Mouse (Mus musculus) thymus, adult 2 months (tissue): Measurements from ENCODE around the gene Inpp5k. TPM values are rescaled to one million over a fixed set of nuclear protein-coding genes. Genes with fewer than 3 reads are reported as not detected.
"Not testable (repeated sequence)": the region's sequence is repeated elsewhere in the genome, so short reads cannot be mapped to it uniquely, and the experiment has no call there.

ENCODE experiments used
- DNase-seq: peaks from one replicate; pipeline ENCODE4 v3.0.0; 2021
- H3K27ac ChIP-seq: fragments of 200-500 bp; 2 replicates; pipeline ENCODE4 v1.5.1; 2012; ENCODE audit warnings: low read length, control low read depth; ENCODE audit not compliant: control insufficient read depth, insufficient read depth
- H3K27me3 ChIP-seq: fragments of 200-500 bp; 2 replicates; pipeline ENCODE4 v1.6.1; 2012; ENCODE audit warnings: mild to moderate bottlenecking, low read length, moderate library complexity, mixed read lengths; ENCODE audit not compliant: control insufficient read depth, insufficient read depth
- H3K36me3 ChIP-seq: fragments of 200-500 bp; 2 replicates; pipeline ENCODE4 v1.6.1; 2012; ENCODE audit warnings: mild to moderate bottlenecking, low read length, moderate library complexity; ENCODE audit not compliant: control insufficient read depth, insufficient read depth
- H3K4me1 ChIP-seq: fragments of 200-500 bp; replicated peaks from 2 replicates; pipeline ENCODE4 v1.6.1; 2012; ENCODE audit warnings: low read length; ENCODE audit not compliant: control insufficient read depth, insufficient read depth
- H3K4me3 ChIP-seq: fragments of 200-500 bp; 2 replicates; pipeline ENCODE4 v1.5.1; 2012; ENCODE audit warnings: mild to moderate bottlenecking, low read length, control low read depth, moderate library complexity; ENCODE audit not compliant: control insufficient read depth, insufficient read depth
- CTCF ChIP-seq: fragments of 200-500 bp; IDR thresholded peaks from 2 replicates; pipeline ENCODE4 v1.5.1; 2012; ENCODE audit warnings: mild to moderate bottlenecking, control low read depth, low read length, moderate library complexity, borderline replicate concordance; ENCODE audit not compliant: control insufficient read depth, poor library complexity, insufficient read depth; ENCODE audit errors: extremely low read depth
- POLR2A ChIP-seq: fragments of 200-500 bp; IDR thresholded peaks from 2 replicates; pipeline ENCODE4 v1.6.1; 2012; ENCODE audit warnings: mild to moderate bottlenecking, low read length, control low read depth, moderate library complexity; ENCODE audit not compliant: control insufficient read depth, poor library complexity, insufficient read depth; ENCODE audit errors: extremely low read depth
- WGBS: fragments of 180-500 bp; shearing (Covaris S2); methylation state at CpG from one replicate; pipeline ENCODE4 v1.1.7; 2018; 5-methylcytosine and 5-hydroxymethylcytosine counted together
- polyA plus RNA-seq: library from polyadenylated mRNA; depleted of rRNA; stranded (reverse); fragments of >200 nt; gene quantifications from 2 replicates; pipeline ENCODE4 v1.2.3, GENCODE M21; 2012

Inpp5k gene
- polyA plus RNA-seq, 1 experiment = 164 TPM

DNA sequence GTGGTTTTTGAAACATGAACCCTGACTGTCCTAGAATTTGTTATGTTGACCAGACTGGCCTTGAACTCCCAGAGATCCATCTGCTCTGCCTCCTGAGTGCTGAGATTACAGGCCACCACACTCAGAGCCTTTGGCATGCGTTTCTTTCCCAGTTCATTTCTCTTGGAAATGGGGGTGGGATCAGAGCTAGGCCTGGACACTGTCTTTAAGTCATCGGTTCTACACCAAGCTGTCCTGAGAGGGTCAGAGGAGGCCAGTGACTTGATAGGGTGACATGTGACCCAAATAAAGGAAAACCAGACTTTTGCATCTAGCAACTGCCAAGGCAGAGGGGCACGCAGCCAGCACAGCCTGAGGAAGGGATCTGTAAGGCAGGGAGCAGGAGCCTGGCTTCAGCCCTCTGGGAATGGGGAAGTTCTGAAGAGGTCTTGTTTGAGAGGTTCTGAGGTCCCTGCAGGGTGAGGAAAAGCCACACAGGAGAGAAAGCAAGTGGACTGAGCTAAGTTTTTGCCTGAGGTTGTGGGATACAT is 34.0 kb upstream of the Inpp5k start:
- no peak overlapping the region for H3K27ac ChIP-seq
- DNase-seq = no peak
- peaks cover 49% of the 10 kb centered on the region for H3K36me3 ChIP-seq
- H3K4me3 ChIP-seq = no peak overlapping the region
- H3K4me1 ChIP-seq = peaks cover 19% of the 10 kb centered on the region
- no peaks in the 10 kb centered on the region for H3K27me3 ChIP-seq
- no peak for TF ChIP-seq CTCF
- TF ChIP-seq POLR2A = no peak
- 90% methylated on average over 3 of the region's 3 CpGs for WGBS

DNA sequence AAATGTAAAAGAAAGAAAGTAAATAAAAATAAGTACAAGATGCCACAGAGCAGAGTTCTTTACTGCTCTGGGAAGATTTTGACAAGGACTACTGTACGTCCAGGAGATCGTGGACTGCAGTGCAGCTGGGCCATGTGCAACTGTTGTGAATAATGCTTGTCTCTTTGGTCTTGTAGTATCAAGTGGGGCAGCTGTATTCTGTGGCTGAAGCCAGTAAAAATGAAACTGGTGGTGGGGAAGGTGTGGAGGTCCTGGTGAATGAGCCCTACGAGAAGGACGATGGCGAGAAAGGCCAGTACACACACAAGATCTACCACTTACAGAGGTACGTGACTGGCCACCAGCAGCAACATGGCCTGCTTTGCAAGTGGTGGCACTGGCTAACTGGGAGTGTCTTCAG is 32.8 kb upstream of the Inpp5k start:
- H3K4me1 ChIP-seq = peaks cover 19% of the 10 kb centered on the region
- WGBS = 89% methylated on average over 6 of the region's 6 CpGs
- DNase-seq = no peak
- peaks cover 61% of the 10 kb centered on the region for H3K36me3 ChIP-seq
- no peak for TF ChIP-seq POLR2A
- no peak for TF ChIP-seq CTCF
- no peak overlapping the region for H3K27ac ChIP-seq
- no peaks in the 10 kb centered on the region for H3K27me3 ChIP-seq
- H3K4me3 ChIP-seq = no peak overlapping the region

DNA sequence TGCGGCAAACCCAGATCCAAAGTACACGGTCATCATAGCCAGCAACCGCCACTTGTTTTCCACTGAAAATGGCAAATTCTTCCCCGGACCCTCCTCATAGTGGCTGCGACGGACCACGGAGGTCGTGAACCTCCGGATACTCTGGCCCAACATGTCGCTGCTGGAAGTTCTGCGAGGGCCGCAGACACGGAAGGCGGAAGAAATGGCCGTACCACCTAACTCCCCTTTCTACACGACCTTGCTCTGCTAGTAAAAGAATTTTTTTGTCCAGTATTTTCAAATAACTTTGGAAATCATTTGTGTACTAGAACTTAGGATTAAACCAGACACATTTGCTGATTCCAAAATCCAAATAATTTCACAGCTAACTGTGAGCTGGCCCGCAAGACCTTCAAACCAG is 31.0 kb upstream of the Inpp5k start:
- not testable (repeated sequence) for DNase-seq
- H3K4me1 ChIP-seq = peaks cover 11% of the 10 kb centered on the region
- 97% methylated on average over 17 of the region's 17 CpGs for WGBS

DNA sequence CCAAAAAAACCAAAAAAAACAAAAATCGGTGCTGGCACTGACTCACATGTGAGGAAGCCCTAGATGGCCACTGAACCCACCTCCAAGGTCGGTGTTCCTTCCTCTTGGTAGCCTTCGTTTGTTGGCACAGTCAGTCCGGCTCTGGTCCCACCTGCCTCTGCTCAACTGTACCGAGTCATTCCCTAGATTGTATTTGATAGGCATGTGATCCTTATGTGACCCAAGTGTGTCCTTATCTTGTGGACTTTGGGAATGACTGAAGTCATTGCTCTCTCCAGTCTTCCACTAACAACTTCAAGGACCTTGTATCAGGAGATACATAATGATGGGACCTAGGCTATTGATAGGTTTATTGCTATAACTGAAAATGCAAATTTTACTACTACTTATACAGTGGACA is 26.0 kb upstream of the Inpp5k start:
- no peak for DNase-seq
- Histone ChIP-seq H3K36me3 (peaks cover 93% of the 10 kb centered on the region), H3K4me3 (no peak overlapping the region), H3K27me3 (no peaks in the 10 kb centered on the region), H3K4me1 (no peaks in the 10 kb centered on the region; the same call in 1 of the 2 replicates), H3K27ac (no peak overlapping the region)
- TF ChIP-seq POLR2A = no peak
- TF ChIP-seq CTCF = no peak
- WGBS = 83% methylated on average over 5 of the region's 5 CpGs

More for the DNA sequence above, 31.0 kb upstream of the Inpp5k start:
- H3K36me3 ChIP-seq = peaks cover 76% of the 10 kb centered on the region
- not testable (repeated sequence) for H3K27ac ChIP-seq, H3K4me3 ChIP-seq, H3K27me3 ChIP-seq

DNA sequence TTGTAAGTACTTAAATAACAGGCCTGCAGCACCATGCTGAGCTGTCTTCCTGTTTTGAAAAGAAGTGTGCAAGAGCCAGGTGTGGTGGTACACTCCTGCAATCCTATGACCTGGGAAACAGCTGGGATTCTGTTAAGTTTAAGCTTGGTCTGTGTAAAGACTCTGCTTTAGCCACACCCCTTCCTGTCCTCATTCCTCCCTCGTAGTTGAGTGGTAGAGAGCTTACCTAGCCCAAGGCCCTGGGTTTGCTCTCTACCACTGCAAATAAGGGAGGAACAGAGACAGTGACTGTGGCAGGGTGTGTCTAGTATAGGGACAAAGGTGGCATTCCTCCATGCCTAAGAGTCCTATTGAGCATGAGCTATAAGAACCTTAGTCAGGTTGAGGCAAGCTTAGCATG is 25.5 kb upstream of the Inpp5k start:
- H3K27ac ChIP-seq = 0 out of 2 replicates have a peak overlapping the region, but pooled peaks have one; percentile 26
- no peaks in the 10 kb centered on the region for H3K27me3 ChIP-seq
- no peaks in the 10 kb centered on the region; the same call in 1 of the 2 replicates for H3K4me1 ChIP-seq
- TF ChIP-seq CTCF (no peak), POLR2A (no peak)
- H3K4me3 ChIP-seq = no peak overlapping the region
- no peak for DNase-seq
- peaks cover 93% of the 10 kb centered on the region for H3K36me3 ChIP-seq
- WGBS = 4% methylated on average over 1 of the region's 1 CpGs

DNA sequence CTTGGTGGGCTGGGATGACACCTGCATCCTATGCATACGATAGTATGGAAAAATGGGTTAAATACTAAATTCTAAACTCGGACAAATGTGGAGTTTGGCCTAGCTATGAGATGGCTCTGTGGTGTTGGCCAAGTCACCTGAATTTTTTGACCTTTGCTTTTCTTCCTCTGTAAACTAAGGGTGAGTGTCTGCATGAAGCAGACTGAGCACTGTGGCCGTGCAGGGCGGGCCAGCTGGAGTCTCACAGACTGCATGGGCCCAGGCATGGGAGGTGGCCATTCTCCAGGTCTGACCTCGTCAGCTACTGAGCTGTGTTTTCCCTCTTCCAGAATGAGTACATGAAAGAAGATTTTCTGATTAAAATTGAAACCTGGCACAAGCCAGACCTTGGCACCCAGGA is 22.0 kb upstream of the Inpp5k start:
- DNase-seq = no peak
- 97% methylated on average over 5 of the region's 5 CpGs for WGBS
- no peaks in the 10 kb centered on the region; the same call in 1 of the 2 replicates for H3K4me1 ChIP-seq
- TF ChIP-seq POLR2A (no peak), CTCF (no peak)
- H3K27ac ChIP-seq = no peak overlapping the region
- H3K27me3 ChIP-seq = no peaks in the 10 kb centered on the region
- H3K36me3 ChIP-seq = peaks cover 85% of the 10 kb centered on the region
- no peak overlapping the region for H3K4me3 ChIP-seq

DNA sequence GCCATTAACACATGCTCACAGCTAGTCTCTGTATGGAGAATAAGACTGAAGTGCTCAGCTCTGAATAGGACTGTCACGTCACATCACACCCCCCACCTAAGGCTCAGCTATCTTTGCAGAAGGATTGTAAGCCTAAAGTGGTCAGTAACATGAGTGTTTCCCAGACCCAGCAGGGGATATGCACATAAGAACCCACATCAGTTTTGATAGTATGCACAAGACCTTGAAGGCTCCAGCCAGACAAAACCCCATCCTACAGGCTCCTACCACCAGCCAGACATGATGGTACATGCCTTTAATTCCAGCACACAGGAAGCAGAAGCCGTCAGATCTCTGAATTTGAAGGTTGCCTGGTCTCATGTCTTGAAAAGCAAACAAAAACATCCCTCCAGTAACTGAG is 20.8 kb upstream of the Inpp5k start:
- 91% methylated on average over 2 of the region's 2 CpGs for WGBS
- no peak overlapping the region for H3K4me3 ChIP-seq
- TF ChIP-seq POLR2A = no peak
- no peak for TF ChIP-seq CTCF

More for the DNA sequence above, 20.8 kb upstream of the Inpp5k start:
- no peak for DNase-seq
- Histone ChIP-seq H3K27ac (no peak overlapping the region), H3K27me3 (no peaks in the 10 kb centered on the region), H3K36me3 (peaks cover 75% of the 10 kb centered on the region), H3K4me1 (no peaks in the 10 kb centered on the region; the same call in 1 of the 2 replicates)
